In genomic region chr6:37470216-37470615, GRCm38 (mm10) we compare ENCODE assay signal across 36 mouse cellular contexts. TPM values are rescaled to one million over a fixed set of nuclear protein-coding genes. Genes with fewer than 3 reads are reported as not detected.
"Had no signal": no experiment of that assay in that cellular context is flagged by ENCODE, and none has a peak within 500 bp of the region (broad histone marks: within the 10 kb centered on the region; RNA-seq: fewer than 3 reads in every experiment).

No protein-coding gene starts in this region.

- H3K9me3 ChIP-seq: heart, embryonic 10.5 days; heart, embryonic 12.5 days; hindbrain, embryonic 13.5 days; hindbrain, embryonic 15.5 days; limb, embryonic 15.5 days; liver, embryonic 12.5 days had no signal

- H3K4me3 ChIP-seq: gastrocnemius, adult 2 months; heart, embryonic 10.5 days; heart, embryonic 12.5 days; hindbrain, embryonic 13.5 days; hindbrain, embryonic 15.5 days; kidney, embryonic 15.5 days; layer of hippocampus, adult 2 months; limb, embryonic 13.5 days; limb, embryonic 15.5 days; liver, embryonic 12.5 days had no signal

- H3K36me3 ChIP-seq: heart, embryonic 10.5 days; heart, embryonic 12.5 days; hindbrain, embryonic 13.5 days; hindbrain, embryonic 15.5 days; kidney, embryonic 15.5 days; limb, embryonic 13.5 days; limb, embryonic 15.5 days; liver, embryonic 12.5 days had no signal

- H3K27ac ChIP-seq: gastrocnemius, adult 2 months; heart, embryonic 10.5 days; hindbrain, embryonic 13.5 days; hindbrain, embryonic 15.5 days; hindbrain, postnatal 0 days; kidney, embryonic 15.5 days; kidney, postnatal 0 days; layer of hippocampus, adult 2 months; limb, embryonic 13.5 days; limb, embryonic 15.5 days; liver, embryonic 12.5 days; liver, embryonic 14.5 days had no signal

- H3K27me3 ChIP-seq: heart, embryonic 12.5 days; hindbrain, embryonic 13.5 days; hindbrain, embryonic 15.5 days; kidney, embryonic 15.5 days; limb, embryonic 13.5 days; limb, embryonic 15.5 days; liver, embryonic 12.5 days had no signal

- DNase-seq: gastrocnemius, adult 2 months; gastrocnemius, postnatal 10 days; gastrocnemius, postnatal 25 days; heart, adult 18-20 months; heart, postnatal 14 days; heart, postnatal 36 days; kidney, adult 18-20 months; kidney, adult 9 months; kidney, postnatal 14 days; kidney, postnatal 36 days; left cerebral cortex, postnatal 4 days had no signal

- H3K9ac ChIP-seq: heart, embryonic 12.5 days; hindbrain, embryonic 13.5 days; hindbrain, embryonic 15.5 days; kidney, embryonic 15.5 days; limb, embryonic 13.5 days; limb, embryonic 15.5 days; liver, embryonic 12.5 days; liver, embryonic 14.5 days had no signal

- H3K4me1 ChIP-seq: heart, embryonic 10.5 days; heart, embryonic 12.5 days; hindbrain, embryonic 13.5 days; hindbrain, embryonic 15.5 days; kidney, embryonic 15.5 days; liver, embryonic 12.5 days had no signal

- ATAC-seq: hindbrain, postnatal 0 days; liver, embryonic 12.5 days had no signal

- H3K4me2 ChIP-seq: heart, embryonic 12.5 days; hindbrain, embryonic 13.5 days; hindbrain, embryonic 15.5 days; kidney, embryonic 15.5 days; limb, embryonic 13.5 days; limb, embryonic 15.5 days; liver, embryonic 12.5 days had no signal

RNA-seq across cellular contexts. Expression of gene Akr1d1, which starts 59.8 kb away (rescaled TPM):
- total RNA-seq: gastrocnemius, adult 2 months; gastrocnemius, postnatal 25 days; heart, adult 18-20 months; heart, adult 8-10 months; heart, postnatal 14 days; heart, postnatal 36 days; hematopoietic stem cell, adult 5-6 weeks; hindbrain, postnatal 0 days; layer of hippocampus, adult 2 months; layer of hippocampus, postnatal 10 days; layer of hippocampus, postnatal 25 days; left cerebral cortex, adult 8-10 months; left cerebral cortex, postnatal 10 days; left cerebral cortex, postnatal 25 days; left cerebral cortex, postnatal 4 days had no signal
- polyA plus RNA-seq: frontal cortex, adult 2 months; gonadal fat pad, adult 2 months; heart, embryonic 10.5 days; heart, embryonic 12.5 days; heart, embryonic 14.5 days; heart, embryonic 16.5 days; hindbrain, embryonic 11.5 days; hindbrain, embryonic 13.5 days; hindbrain, embryonic 15.5 days; hindbrain, postnatal 0 days; limb, embryonic 11.5 days; limb, embryonic 13.5 days had no signal
